19 mouse cellular contexts compared by ENCODE assay signal in the genomic region with DNA sequence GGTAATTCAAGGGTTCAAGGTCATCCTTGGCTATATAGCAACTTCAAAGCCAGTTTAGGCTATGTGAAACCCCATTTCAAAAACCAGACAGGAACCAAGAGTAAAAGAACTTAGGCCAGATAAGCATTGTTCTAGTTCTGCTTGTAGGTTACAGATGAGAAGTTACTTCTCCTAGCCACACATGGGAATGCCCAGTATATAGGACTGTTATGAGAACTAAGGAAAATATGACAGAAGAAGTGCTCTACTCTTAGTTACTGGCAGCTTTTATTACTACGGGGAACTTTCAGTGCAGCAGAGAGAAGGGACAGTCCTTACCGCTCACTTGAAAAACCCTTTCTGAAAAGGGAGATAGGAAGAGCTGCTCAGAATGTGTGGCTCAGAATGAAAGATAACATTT.
"Had no signal": no experiment of that assay in that cellular context is flagged by ENCODE, and none has a peak within 500 bp of the region (broad histone marks: within the 10 kb centered on the region; RNA-seq: fewer than 3 reads in every experiment).

No protein-coding gene starts in this region.

- H3K4me3 ChIP-seq: megakaryocyte, embryonic 14.5 days; midbrain, embryonic 10.5 days; midbrain, embryonic 13.5 days; midbrain, embryonic 15.5 days; myocyte; neural tube, embryonic 13.5 days; neural tube, embryonic 15.5 days had no signal

- H3K9ac ChIP-seq: lung, embryonic 14.5 days; midbrain, embryonic 13.5 days; midbrain, embryonic 15.5 days; neural tube, embryonic 13.5 days; neural tube, embryonic 15.5 days had no signal

- H3K27ac ChIP-seq: midbrain, embryonic 10.5 days; midbrain, embryonic 13.5 days; midbrain, embryonic 15.5 days; neural tube, embryonic 13.5 days; neural tube, embryonic 15.5 days had no signal

- ATAC-seq: midbrain, embryonic 13.5 days; midbrain, embryonic 15.5 days had no signal

- H3K27me3 ChIP-seq: megakaryocyte, embryonic 14.5 days; midbrain, embryonic 13.5 days; midbrain, embryonic 15.5 days; neural tube, embryonic 13.5 days; neural tube, embryonic 15.5 days had no signal

- H3K36me3 ChIP-seq: midbrain, embryonic 10.5 days; midbrain, embryonic 13.5 days; midbrain, embryonic 15.5 days; neural tube, embryonic 13.5 days; neural tube, embryonic 15.5 days had no signal

- DNase-seq: lung, adult 18-20 months; lung, embryonic 14.5 days; lung, postnatal 10 days; lung, postnatal 4 days; retina, postnatal 1 day; right cerebral cortex, adult 18-20 months; right cerebral cortex, postnatal 25 days; right cerebral cortex, postnatal 4 days; spleen, adult 18-20 months; thymus, adult 18-20 months; thymus, postnatal 14 days; thymus, postnatal 36 days had no signal

- H3K9me3 ChIP-seq: megakaryocyte, embryonic 14.5 days; midbrain, embryonic 10.5 days; midbrain, embryonic 13.5 days; midbrain, embryonic 15.5 days; neural tube, embryonic 13.5 days; neural tube, embryonic 15.5 days had no signal

- H3K4me2 ChIP-seq: lung, embryonic 14.5 days; midbrain, embryonic 13.5 days; midbrain, embryonic 15.5 days; neural tube, embryonic 13.5 days; neural tube, embryonic 15.5 days had no signal

- H3K4me1 ChIP-seq: midbrain, embryonic 10.5 days; midbrain, embryonic 13.5 days; midbrain, embryonic 15.5 days; neural tube, embryonic 13.5 days; neural tube, embryonic 15.5 days had no signal
